Mouse (Mus musculus) embryonic facial prominence, embryonic 12.5 days (tissue): ENCODE data around the gene Ciao1. TPM values are rescaled to one million over a fixed set of nuclear protein-coding genes. Genes with fewer than 3 reads are reported as not detected.
"Not testable (repeated sequence)": the region's sequence is repeated elsewhere in the genome, so short reads cannot be mapped to it uniquely, and the experiment has no call there.

ENCODE experiments used
- ATAC-seq: fragments of 200-750 bp; cut with Nextera tagmentation; 2 replicates; pipeline ENCODE4 v1.8.0; 2017; ENCODE audit not compliant: insufficient number of reproducible peaks, insufficient read depth, low FRiP score, low TSS enrichment
- H3K27ac ChIP-seq: fragments of 300-500 bp; sonication (generic); 2 replicates; pipeline ENCODE4 v1.5.1; 2016; ENCODE audit warnings: mild to moderate bottlenecking
- H3K27me3 ChIP-seq: fragments of 300-500 bp; sonication (generic); 2 replicates; pipeline ENCODE4 v1.6.1; 2016; ENCODE audit warnings: mild to moderate bottlenecking, moderate library complexity
- H3K36me3 ChIP-seq: fragments of 300-500 bp; sonication (generic); 2 replicates; pipeline ENCODE4 v1.6.1; 2016; ENCODE audit warnings: mild to moderate bottlenecking
- H3K4me1 ChIP-seq: fragments of 300-500 bp; sonication (generic); 2 replicates; pipeline ENCODE4 v1.6.1; 2016
- H3K4me2 ChIP-seq: fragments of 300-500 bp; sonication (generic); replicated peaks from 2 replicates; pipeline ENCODE4 v1.6.1; 2016; ENCODE audit warnings: mild to moderate bottlenecking, moderate library complexity
- H3K4me3 ChIP-seq: fragments of 300-500 bp; sonication (generic); 2 replicates; pipeline ENCODE4 v1.5.1; 2016; ENCODE audit warnings: mild to moderate bottlenecking
- H3K9ac ChIP-seq: fragments of 300-500 bp; sonication (generic); 2 replicates; pipeline ENCODE4 v1.6.1; 2016; ENCODE audit warnings: mild to moderate bottlenecking, moderate library complexity
- H3K9me3 ChIP-seq: fragments of 300-500 bp; sonication (generic); 2 replicates; pipeline ENCODE4 v1.6.1; 2016; ENCODE audit warnings: mild to moderate bottlenecking, moderate library complexity
- WGBS: fragments of 180-500 bp; shearing (Covaris S2); methylation state at CpG from one replicate; pipeline ENCODE4 v1.1.7; 2016; 5-methylcytosine and 5-hydroxymethylcytosine counted together
- polyA plus RNA-seq: library from polyadenylated mRNA; unstranded; fragments of >200 nt; fragmentation: Nextera tagmentation; extraction: Ambion mirVana; gene quantifications from 2 replicates; pipeline ENCODE4 v1.2.1, GENCODE M21; 2016

Ciao1 gene
- polyA plus RNA-seq, 1 experiment from 2014 or later: 55.7 TPM

DNA sequence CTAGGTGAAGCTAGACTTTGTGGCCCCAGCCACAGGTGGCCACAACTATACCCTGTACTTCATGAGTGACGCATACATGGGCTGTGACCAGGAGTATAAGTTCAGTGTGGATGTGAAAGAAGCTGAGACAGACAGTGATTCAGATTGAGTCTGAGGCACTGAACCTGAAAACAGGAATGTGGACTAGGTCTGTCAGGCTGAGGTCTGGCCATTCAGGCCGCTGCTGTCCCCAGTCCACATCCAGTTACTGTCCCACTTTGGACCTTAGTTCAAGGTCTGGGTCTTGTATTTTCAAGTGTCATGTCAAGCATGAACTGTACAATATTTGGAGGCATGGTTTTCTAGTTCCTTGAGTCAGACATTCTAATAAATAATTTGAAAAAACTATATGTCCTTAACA lies 7.6 kb downstream of the Ciao1 start:
- Histone ChIP-seq H3K4me2 (no peak overlapping the region), H3K4me1 (no peaks in the 10 kb centered on the region), H3K9me3 (no peaks in the 10 kb centered on the region), H3K36me3 (peaks cover 79% of the 10 kb centered on the region), H3K27ac (no peak overlapping the region), H3K4me3 (no peak overlapping the region), H3K9ac (no peak overlapping the region), H3K27me3 (no peaks in the 10 kb centered on the region)
- WGBS: 98% methylated on average over 2 of the region's 2 CpGs
- ATAC-seq: no peak

DNA sequence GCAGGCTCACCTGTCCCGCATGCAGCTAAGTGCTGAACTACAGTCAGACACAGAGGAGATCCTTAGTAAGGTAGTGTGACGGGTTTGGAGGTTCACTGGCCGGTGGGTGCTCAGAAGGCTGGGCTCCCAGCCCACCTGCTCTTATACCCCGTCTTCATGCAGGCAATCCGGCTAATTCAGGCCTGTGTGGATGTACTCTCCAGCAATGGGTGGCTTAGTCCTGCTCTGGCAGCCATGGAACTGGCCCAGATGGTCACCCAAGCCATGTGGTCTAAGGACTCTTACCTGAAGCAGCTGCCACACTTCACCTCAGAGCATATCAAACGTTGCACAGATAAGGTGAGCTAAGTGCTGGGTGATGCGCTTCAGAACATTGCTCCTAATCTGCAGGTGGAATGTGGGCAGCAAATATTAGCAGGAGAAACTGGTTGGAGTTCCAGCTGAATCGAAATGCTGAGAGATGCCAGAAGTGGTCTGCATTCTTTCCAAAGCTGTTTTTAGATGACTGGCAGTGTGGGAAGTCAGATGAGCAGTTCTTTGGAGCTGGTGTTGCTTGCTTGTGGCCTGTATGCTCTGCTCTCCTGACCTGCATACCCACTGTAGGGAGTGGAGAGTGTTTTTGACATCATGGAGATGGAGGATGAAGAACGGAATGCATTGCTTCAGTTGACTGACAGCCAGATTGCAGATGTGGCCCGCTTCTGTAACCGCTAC lies 9.6 kb downstream of the Ciao1 start:
- H3K27me3 ChIP-seq: no peaks in the 10 kb centered on the region
- no peaks in the 10 kb centered on the region for H3K4me1 ChIP-seq
- no peaks in the 10 kb centered on the region for H3K9me3 ChIP-seq
- peaks cover 84% of the 10 kb centered on the region for H3K36me3 ChIP-seq
- H3K4me3 ChIP-seq: no peak overlapping the region
- no peak for ATAC-seq
- H3K4me2 ChIP-seq: no peak overlapping the region
- no peak overlapping the region for H3K9ac ChIP-seq
- no peak overlapping the region for H3K27ac ChIP-seq
- 93% methylated on average over 11 of the region's 11 CpGs for WGBS

DNA sequence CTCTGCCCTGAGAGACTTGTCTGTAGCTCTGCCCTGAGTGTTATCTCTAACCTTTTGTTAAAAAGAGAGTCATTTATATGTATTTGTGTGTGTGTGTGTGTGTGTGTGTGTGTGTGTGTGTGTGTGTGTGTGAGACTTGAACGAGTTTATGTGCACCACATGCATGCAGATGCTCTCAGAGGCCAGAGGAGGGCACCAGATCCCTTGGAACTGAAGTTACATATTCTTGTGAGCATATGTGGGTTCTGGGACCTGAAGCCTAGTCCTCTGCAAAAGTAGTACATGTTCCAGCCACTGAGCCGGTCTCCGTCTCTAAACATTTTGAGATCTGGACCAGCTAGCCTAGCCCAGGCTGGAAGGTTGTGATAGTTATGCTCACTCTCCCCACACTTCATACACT lies 22.4 kb downstream of the Ciao1 start:
- Histone ChIP-seq H3K4me1 (no peaks in the 10 kb centered on the region), H3K4me2 (no peak overlapping the region), H3K27ac (no peak overlapping the region), H3K9ac (no peak overlapping the region), H3K36me3 (peaks cover 94% of the 10 kb centered on the region), H3K4me3 (no peak overlapping the region), H3K9me3 (no peaks in the 10 kb centered on the region), H3K27me3 (no peaks in the 10 kb centered on the region)
- WGBS: 98% methylated on average over 3 of the region's 3 CpGs
- ATAC-seq: no peak

- peaks cover 97% of the 10 kb centered on the region for H3K36me3 ChIP-seq
- H3K9me3 ChIP-seq: no peaks in the 10 kb centered on the region
- H3K4me3 ChIP-seq: no peak overlapping the region
- no peak overlapping the region for H3K4me2 ChIP-seq
- no peak for ATAC-seq
- WGBS: 91% methylated on average over 5 of the region's 5 CpGs
- no peaks in the 10 kb centered on the region for H3K27me3 ChIP-seq
- H3K27ac ChIP-seq: no peak overlapping the region
- no peak overlapping the region for H3K9ac ChIP-seq
- no peaks in the 10 kb centered on the region for H3K4me1 ChIP-seq
These were observed 29.9 kb downstream of the Ciao1 start for GRCm38 (mm10) chr2:127217746-127218145.

DNA sequence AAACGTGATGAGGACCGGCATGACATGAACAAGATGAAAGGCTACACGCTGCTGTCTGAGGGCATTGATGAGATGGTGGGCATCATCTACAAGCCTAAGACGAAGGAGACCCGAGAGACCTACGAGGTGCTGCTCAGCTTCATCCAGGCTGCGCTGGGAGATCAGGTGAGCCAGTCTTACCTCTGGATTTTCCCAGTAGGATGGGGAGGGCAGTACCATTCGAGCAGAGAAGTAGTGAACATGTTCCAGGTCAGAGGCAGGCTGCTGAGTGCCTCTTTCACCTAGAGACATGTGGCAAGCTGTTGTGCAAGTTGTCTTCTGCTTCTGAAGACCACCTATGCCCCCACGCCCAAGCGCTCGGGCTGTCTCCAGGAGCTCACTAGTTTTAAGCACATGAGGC lies 36.9 kb downstream of the Ciao1 start:
- Histone ChIP-seq H3K27ac (no peak overlapping the region), H3K4me2 (no peak overlapping the region), H3K36me3 (peaks cover 53% of the 10 kb centered on the region), H3K27me3 (no peaks in the 10 kb centered on the region), H3K9me3 (no peaks in the 10 kb centered on the region), H3K4me1 (peaks cover 11% of the 10 kb centered on the region), H3K9ac (no peak overlapping the region), H3K4me3 (no peak overlapping the region)
- ATAC-seq: no peak
- 91% methylated on average over 11 of the region's 11 CpGs for WGBS

- Histone ChIP-seq H3K9me3 (no peaks in the 10 kb centered on the region), H3K4me1 (peaks cover 11% of the 10 kb centered on the region), H3K36me3 (peaks cover 30% of the 10 kb centered on the region), H3K4me2 (peak overlapping the region; percentile 91), H3K4me3 (peak overlapping the region; percentile 89), H3K9ac (peak overlapping the region; percentile 83), H3K27ac (peak overlapping the region; percentile 81), H3K27me3 (no peaks in the 10 kb centered on the region)
- no peak for ATAC-seq
- WGBS: under 1% methylated on average over 17 of the region's 17 CpGs
These were observed 39.2 kb downstream of the Ciao1 start for GRCm38 (mm10) chr2:127208452-127208769.

GRCm38 (mm10) chr2:127207547-127208451 lies 39.8 kb downstream of the Ciao1 start, which contains the start of the genes 1810024B03Rik and Snrnp200:
TSS of gene 1810024B03Rik (minus strand) at chr2:127208280.
TSS of gene Snrnp200 (plus strand) at chr2:127208386.
- H3K4me3 ChIP-seq: peak within 1 kb of the TSS; percentile 89
- peak within 1 kb of the TSS; percentile 83 for H3K9ac ChIP-seq
- 13% methylated on average over 36 of the region's 36 CpGs for WGBS
- peak; percentile 94 for ATAC-seq
- H3K27me3 ChIP-seq: no peaks in the 10 kb centered on the region
- peaks cover 11% of the 10 kb centered on the region for H3K4me1 ChIP-seq
- peaks cover 25% of the 10 kb centered on the region for H3K36me3 ChIP-seq
- H3K27ac ChIP-seq: peak within 1 kb of the TSS; percentile 81
- peak within 1 kb of the TSS; percentile 91 for H3K4me2 ChIP-seq
- no peaks in the 10 kb centered on the region for H3K9me3 ChIP-seq

- peaks cover 11% of the 10 kb centered on the region for H3K4me1 ChIP-seq
- no peak overlapping the region for H3K4me3 ChIP-seq
- H3K9ac ChIP-seq: no peak overlapping the region
- H3K36me3 ChIP-seq: peaks cover 19% of the 10 kb centered on the region
- ATAC-seq: no peak
- H3K9me3 ChIP-seq: no peaks in the 10 kb centered on the region
- H3K4me2 ChIP-seq: no peak overlapping the region
- H3K27ac ChIP-seq: no peak overlapping the region
- no peaks in the 10 kb centered on the region for H3K27me3 ChIP-seq
- 96% methylated on average over 2 of the region's 2 CpGs for WGBS
These were observed 40.7 kb downstream of the Ciao1 start for GRCm38 (mm10) chr2:127206916-127207315.

GRCm38 (mm10) chr2:127205936-127206335 lies 41.7 kb downstream of the Ciao1 start:
- 84% methylated on average over 4 of the region's 4 CpGs for WGBS
- H3K27me3 ChIP-seq, ATAC-seq, H3K4me2 ChIP-seq, H3K9ac ChIP-seq, H3K9me3 ChIP-seq, H3K4me3 ChIP-seq, H3K27ac ChIP-seq: not testable (repeated sequence)
- Histone ChIP-seq H3K36me3 (peaks cover 12% of the 10 kb centered on the region), H3K4me1 (peaks cover 11% of the 10 kb centered on the region)

DNA sequence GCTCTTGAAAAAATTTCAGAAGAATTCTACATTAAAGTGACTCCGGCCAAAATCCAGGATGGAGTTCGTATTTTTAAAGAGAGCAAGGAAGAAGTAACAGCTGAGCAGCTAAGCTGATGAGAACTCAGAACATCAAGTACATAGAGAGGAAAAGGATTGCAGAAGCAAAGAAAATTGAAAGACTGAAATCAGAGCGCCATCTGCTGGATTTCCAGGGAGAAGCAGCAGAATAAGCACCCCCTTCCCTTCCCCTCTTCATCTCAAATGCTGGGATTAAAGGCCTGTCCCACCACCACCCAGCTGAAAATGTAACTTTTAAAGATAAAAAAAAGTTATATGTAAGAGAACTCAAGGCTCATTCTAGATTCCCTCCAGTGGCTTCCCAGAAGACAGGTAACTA lies 42.7 kb downstream of the Ciao1 start:
- Histone ChIP-seq H3K36me3 (peaks cover 11% of the 10 kb centered on the region; the same call in 1 of the 2 replicates), H3K4me1 (peaks cover 11% of the 10 kb centered on the region), H3K9ac (no peak overlapping the region), H3K4me3 (no peak overlapping the region), H3K4me2 (no peak overlapping the region), H3K27me3 (no peaks in the 10 kb centered on the region), H3K27ac (no peak overlapping the region), H3K9me3 (no peaks in the 10 kb centered on the region)
- no peak for ATAC-seq
- 34% methylated on average over 3 of the region's 3 CpGs for WGBS
